Mouse (Mus musculus): Measurements from ENCODE around the gene Sema7a.

GRCm38 (mm10) chr9:57958615-57959014 lies 18.7 kb downstream of the Sema7a start:
- no peak for TF ChIP-seq POLR2A (IDR thresholded peaks at IDR 0.05; ENCODE audit: extremely low read depth, insufficient read depth, low read length)
- TF ChIP-seq CTCF (IDR thresholded peaks at IDR 0.05; ENCODE audit: extremely low read depth, insufficient read depth, low read length), result no peak
